Mouse (Mus musculus): ENCODE measurements at regions not wholly inside any gene's neighbourhood (a gene's known extent, or its start where the extent isn't known, plus 50 kb on each side); places are given as distances from the start of the nearest gene placed in this dataset.

DNA sequence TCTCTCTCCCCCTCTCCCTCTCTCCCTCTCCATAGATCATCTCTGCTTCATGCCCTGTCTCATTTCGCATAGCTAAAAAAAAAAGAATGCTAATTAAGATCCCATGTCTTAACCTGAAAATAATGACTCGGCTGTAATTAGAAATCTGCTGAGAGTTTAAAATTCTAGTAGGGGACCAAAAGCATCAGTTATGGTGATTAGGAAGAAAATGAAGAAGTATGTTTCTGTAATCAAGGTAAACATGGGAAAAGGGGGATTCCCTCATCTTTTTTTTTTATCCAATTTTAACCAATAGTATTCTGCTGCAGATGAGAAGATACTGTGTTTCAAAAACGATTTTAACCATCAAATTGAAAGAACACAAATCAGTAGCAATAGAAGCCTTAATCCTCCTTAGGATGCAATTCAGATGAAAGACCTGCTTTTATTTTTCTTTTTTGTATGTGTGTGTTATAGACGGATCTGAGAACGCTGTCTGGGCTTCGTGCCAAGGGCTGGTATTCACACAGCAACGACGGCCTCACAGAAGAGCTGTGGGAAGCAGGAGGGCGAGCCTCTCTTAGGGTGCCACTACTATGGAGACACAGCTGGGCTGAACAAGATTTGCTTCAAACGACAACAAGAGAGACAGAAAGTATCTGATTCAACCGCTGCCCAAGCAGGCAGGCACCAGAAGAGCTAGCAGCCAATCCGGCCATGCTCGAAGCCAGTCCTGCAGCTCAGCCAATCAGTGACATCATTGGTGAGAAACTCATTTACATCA, 223.2 kb downstream of the Usp25 start:
- peak; percentile 14 to 18 for DNase-seq

GRCm38 (mm10) chr16:77236021-77236420, 222.5 kb downstream of the Usp25 start:
- no peak for DNase-seq

- DNase-seq: no peak
Measured at GRCm38 (mm10) chr16:77235449-77235848, 221.9 kb downstream of the Usp25 start.

Measured in heart, adult 18-20 months (tissue).